Mouse (Mus musculus) thymus, adult 18-20 months (tissue): Measurements from ENCODE around the gene Psmc1.

Source experiments
- DNase-seq, 2 experiments: peaks; one replicate each; pipeline ENCODE4 v3.0.0; 2022; ENCODE audit warnings: mixed read lengths in 2 of 2

Psmc1 gene

GRCm38 (mm10) chr12:100126968-100127865, 17.3 kb downstream of the Psmc1 start:
- no peak for DNase-seq

GRCm38 (mm10) chr12:100127866-100128480, 18.0 kb downstream of the Psmc1 start:
- no peak for DNase-seq

- DNase-seq: no peak
Observed at GRCm38 (mm10) chr12:100128522-100128921, 18.6 kb downstream of the Psmc1 start.

- DNase-seq: no peak
Observed at GRCm38 (mm10) chr12:100128961-100129360, 19.0 kb downstream of the Psmc1 start.

- no peak for DNase-seq
Observed at GRCm38 (mm10) chr12:100131167-100131566, 21.2 kb downstream of the Psmc1 start.

GRCm38 (mm10) chr12:100131655-100132054, 21.7 kb downstream of the Psmc1 start:
- no peak for DNase-seq

- no peak for DNase-seq
Observed at GRCm38 (mm10) chr12:100134395-100134936, 24.5 kb downstream of the Psmc1 start.

- no peak for DNase-seq
Observed at GRCm38 (mm10) chr12:100135117-100135516, 25.2 kb downstream of the Psmc1 start.

- DNase-seq: no peak
Observed at GRCm38 (mm10) chr12:100142848-100143523, 33.0 kb downstream of the Psmc1 start.

GRCm38 (mm10) chr12:100143737-100144136, 33.8 kb downstream of the Psmc1 start:
- no peak for DNase-seq

GRCm38 (mm10) chr12:100144269-100144668, 34.3 kb downstream of the Psmc1 start:
- DNase-seq: no peak

- DNase-seq: no peak
Observed at GRCm38 (mm10) chr12:100152466-100152865, 42.5 kb downstream of the Psmc1 start.

- DNase-seq: peak; percentile 87 to 92
Observed at GRCm38 (mm10) chr12:100159261-100159975, 49.5 kb downstream of the Psmc1 start, which contains the start of gene Nrde2. Gene Nrde2 (minus strand): TSS chr12:100159653.

GRCm38 (mm10) chr12:100164991-100165500, 55.1 kb downstream of the Psmc1 start:
- no peak for DNase-seq

- no peak for DNase-seq
Observed at GRCm38 (mm10) chr12:100166177-100166576, 56.2 kb downstream of the Psmc1 start.

- DNase-seq: no peak
Observed at GRCm38 (mm10) chr12:100166939-100167338, 57.0 kb downstream of the Psmc1 start.

- no peak for DNase-seq
Observed at GRCm38 (mm10) chr12:100167502-100167901, 57.5 kb downstream of the Psmc1 start.

- peak; percentile 15 to 22 for DNase-seq
Observed at GRCm38 (mm10) chr12:100167931-100168871, 58.2 kb downstream of the Psmc1 start.

GRCm38 (mm10) chr12:100172481-100172880, 62.5 kb downstream of the Psmc1 start:
- no peak for DNase-seq
